Mouse (Mus musculus) monocyte, adult 2 months (primary cell): ENCODE measurements around the gene Gm20870.
"Not testable (repeated sequence)": the region's sequence is repeated elsewhere in the genome, so short reads cannot be mapped to it uniquely, and the experiment has no call there.

Experiments
- DNase-seq, 2 experiments: peaks; one replicate each; pipeline ENCODE4 v3.0.0; 2022; ENCODE audit warnings: low spot score in 2 of 2, low read depth in 1 of 2

The Gm20870 gene

GRCm38 (mm10) chrY:71691743-71692142 is at the start of gene Gm20870:
Gene Gm20870 (plus strand): TSS chrY:71692043.
- DNase-seq, result not testable (repeated sequence)
